Mouse (Mus musculus) E14TG2a.4 (cell line): ENCODE measurements around the gene Olfr1416.
"Not testable (repeated sequence)": the region's sequence is repeated elsewhere in the genome, so short reads cannot be mapped to it uniquely, and the experiment has no call there.

Experiments
- CTCF ChIP-seq: conservative IDR thresholded peaks from 2 replicates; pipeline ENCODE4 v1.5.1; 2014; ENCODE audit warnings: low read length
- NANOG ChIP-seq: IDR thresholded peaks from 2 replicates; pipeline ENCODE4 v1.6.1; 2014; ENCODE audit warnings: borderline replicate concordance, low read length, mixed read lengths
- POU5F1 ChIP-seq: IDR thresholded peaks from 2 replicates; pipeline ENCODE4 v1.6.1; 2014; ENCODE audit warnings: low read length, borderline replicate concordance

- not testable (repeated sequence) for TF ChIP-seq CTCF, NANOG, POU5F1
These were observed 26.7 kb upstream of the Olfr1416 start for GRCm38 (mm10) chr1:92511646-92512045.
